Mouse (Mus musculus) right cerebral cortex, adult 18-20 months (tissue): ENCODE data around the gene Plxna3.

Experiments used
- DNase-seq: peaks from one replicate; pipeline ENCODE4 v3.0.0; 2022; ENCODE audit warnings: mixed read lengths

The Plxna3 gene

DNA sequence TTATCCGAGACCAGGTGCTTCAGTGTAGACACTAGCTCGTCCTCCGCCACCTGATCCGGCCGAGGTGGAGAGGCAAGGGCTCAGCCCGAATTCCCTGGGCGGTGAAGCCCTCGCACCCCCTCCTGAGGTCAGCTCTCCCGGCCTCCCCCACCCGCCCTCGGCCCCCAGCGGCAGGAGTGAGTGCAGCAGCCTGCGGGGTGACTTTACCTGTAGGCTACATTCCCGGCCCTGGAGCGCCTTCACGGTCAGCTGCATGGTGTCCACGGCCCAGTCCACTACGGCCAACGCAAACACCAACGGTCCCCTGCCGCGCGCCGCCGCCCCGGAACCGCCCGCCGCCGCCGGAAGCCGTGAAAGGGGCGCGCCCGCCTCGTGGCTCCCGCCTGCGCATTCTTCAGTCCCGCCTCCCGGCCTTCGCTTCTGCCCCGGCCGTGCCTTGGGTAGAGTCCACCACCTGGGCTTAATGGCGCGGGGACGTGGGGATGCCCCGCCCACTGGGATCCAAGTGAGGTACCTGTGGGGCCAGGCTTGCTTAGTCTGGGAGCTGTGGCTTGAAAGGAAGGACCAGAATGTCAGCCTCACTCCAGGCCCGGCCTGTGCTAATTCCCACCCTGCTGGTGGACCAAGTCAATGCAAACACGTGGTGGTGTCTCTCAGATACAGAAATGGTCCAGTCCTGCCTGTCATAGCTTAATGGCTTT is 39.5 kb downstream of the Plxna3 start:
- peak; percentile 66 for DNase-seq

DNA sequence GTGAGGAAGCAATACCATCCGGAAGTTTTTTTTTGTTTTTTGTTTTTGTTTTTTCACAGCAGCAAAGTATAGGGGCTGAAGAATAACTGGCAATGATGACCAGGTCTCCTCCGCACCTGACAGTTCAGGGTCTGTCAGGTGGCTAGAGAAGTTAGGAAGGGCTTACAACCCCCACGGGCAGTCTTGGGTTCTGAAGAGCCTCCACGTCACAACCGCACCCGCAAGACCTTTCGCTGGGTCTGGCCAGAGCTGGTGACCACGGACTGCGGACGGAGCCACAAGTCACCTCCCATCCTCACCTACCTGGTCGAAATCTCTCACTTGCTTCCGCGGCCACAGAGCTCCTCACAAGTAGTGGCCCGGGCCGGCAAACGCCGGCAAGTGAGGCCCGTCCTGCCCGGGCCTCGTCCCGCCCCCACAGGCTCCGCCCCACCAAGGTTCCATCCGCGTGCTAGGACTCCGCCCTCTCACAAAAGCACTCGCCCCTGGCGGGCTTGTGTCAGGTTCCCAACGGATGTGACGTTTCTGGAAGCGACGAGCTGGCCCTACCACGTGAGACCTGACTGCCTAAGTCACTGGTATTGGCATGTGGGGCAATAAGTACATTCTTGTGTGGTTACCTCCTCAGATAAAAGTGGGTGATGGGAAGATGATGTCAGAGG is 44.2 kb downstream of the Plxna3 start, which contains the start of the genes Ubl4a and Slc10a3:
Gene Ubl4a, minus strand, starts transcription at position 331 of the 662 bp plus-strand sequence.
Gene Slc10a3, minus strand, starts transcription at position 462 of the 662 bp plus-strand sequence.
- peak; percentile 90 for DNase-seq

DNA sequence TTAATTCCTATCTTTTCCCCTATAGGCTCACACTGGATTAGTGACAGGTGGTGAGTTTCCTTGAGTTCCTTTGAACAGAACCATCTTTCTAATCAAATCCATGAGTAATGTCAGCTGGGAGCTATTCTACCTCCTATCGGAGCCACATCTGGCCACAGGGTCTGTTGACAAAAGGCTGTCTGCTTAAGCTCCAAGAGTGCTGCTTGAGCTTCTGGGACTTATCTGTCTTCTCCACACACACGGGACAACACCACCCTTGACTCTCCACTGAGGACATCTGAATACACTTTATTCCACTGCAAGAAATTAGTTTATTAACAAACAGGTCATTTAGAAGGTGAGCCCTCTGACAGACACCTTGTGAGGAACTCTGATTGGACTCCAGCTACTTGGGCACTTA is 55.6 kb downstream of the Plxna3 start:
- DNase-seq = no peak

DNA sequence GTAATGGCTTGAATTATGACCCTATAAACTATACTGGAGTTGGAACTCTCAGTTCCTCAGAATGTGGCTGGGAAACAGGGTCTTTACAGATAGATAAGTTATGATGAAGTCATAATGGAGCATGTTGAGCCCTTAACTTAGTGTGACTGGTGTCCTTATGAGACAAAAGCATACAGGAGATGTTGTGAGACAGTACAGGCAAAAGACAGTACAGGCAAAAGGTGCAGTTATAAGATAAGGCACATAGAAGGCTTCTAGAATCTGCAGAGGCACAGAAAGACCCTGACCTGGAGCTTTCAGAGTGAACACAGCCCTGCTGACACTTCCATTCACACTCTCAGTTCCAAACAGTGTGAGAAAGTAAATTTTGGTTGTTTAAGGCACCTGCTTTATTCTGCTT is 59.3 kb downstream of the Plxna3 start:
- DNase-seq = no peak

DNA sequence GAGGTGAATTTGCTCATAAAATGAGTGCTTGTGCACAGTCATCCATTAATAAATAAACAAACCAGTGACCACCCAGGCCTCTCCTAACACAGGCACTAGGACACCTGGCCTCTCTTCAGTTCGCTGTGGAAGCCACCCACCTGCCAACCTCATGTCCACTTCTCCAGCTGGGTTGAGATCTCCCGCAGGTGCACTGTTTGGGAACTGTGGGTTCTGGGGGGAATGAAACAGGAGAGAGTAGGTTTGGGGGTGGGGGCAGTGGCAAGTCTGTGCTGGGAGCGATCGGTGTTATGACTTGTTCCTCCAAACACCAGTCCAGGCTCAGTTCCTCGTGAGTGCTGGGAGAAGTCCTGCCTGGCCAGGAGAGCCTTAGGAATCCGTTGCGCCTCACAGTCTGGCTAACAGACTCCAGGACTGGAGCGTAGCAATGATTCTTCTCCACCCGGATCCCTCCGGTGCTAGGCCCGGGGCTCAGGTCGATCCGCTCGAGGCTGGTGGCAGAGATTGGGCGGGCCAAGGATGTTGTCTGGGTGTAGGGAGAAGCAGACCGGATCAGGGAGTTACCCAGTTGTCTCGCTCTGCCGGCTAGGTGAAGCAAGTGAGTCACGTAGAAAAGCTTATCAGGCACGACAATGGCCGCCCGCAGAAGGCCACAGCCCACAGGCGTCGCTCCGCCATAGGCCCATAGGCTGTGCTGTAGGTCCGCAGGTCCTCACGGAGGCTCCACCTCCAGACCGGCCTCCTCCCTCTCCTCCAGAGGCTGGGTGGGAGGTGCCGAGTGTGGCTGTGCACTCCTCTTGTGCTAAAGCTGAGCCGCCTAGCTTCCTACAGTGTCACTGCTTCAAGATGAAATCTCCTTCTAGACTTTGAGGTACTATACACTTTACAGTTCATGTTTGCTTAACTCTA is 63.9 kb downstream of the Plxna3 start, which contains the start of the genes Fam3a and Ikbkg:
Gene Fam3a, minus strand, starts transcription at position 738 of the 909 bp plus-strand sequence.
Gene Ikbkg, plus strand, starts transcription at position 756 of the 909 bp plus-strand sequence.
- DNase-seq = peak; percentile 88
